Mouse (Mus musculus): ENCODE results near the gene Pdzrn3.

Gene Pdzrn3

GRCm38 (mm10) chr6:101198284-101198942 lies 179.3 kb downstream of the Pdzrn3 start:
- DNase-seq (ENCODE audit: extremely low spot score): peak; percentile 81

DNA sequence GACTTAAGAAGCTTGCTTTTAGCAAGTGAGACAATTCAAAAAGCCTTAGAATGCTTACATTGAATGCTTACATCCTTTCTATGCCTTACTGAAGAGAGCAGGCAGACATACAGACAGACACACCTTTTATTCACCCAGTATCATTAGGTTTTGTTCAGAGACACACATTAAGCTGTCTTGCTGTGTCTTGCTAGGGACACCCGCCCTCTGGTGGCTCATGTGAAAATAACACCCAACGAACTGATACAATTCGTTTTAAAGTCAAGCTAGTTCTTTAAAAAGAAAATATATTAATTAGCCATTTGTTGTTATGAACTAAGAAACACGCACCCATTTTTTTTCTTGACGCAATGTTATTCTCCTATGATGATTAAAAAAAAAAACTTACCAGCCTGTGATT lies 180.1 kb downstream of the Pdzrn3 start:
- DNase-seq (ENCODE audit: extremely low spot score): peak; percentile 80

GRCm38 (mm10) chr6:101195891-101196290 lies 181.8 kb downstream of the Pdzrn3 start:
- DNase-seq (ENCODE audit: extremely low spot score): no peak

DNA sequence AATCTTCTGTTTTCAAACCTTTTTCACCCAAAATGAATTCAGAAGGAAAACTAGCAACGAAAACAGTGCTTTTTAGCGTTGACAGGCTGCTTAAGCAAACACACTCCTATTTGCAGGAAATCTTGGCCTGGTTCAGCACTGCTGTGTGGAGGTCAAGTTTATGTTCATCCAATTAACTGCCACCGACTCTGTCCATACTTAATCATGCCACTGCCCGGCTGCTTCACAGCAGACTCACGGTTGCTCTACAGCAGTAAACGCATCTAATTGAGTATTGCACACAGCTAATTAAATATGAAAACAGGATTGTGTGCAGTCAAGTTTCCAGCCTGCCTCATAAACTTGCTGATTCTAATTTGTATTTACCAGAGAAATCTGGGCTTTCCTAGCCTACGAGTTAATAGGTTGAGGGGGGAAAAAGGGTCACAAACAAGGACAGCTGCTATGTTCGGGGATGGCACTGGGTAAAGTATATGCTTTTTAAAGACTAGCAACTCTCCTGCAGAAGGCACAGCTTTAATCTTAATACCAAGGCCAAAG lies 183.2 kb downstream of the Pdzrn3 start:
- DNase-seq (ENCODE audit: extremely low spot score): no peak

- DNase-seq (ENCODE audit: extremely low spot score): no peak
These were observed 186.1 kb downstream of the Pdzrn3 start for GRCm38 (mm10) chr6:101191576-101191975.

- no peak for DNase-seq (ENCODE audit: extremely low spot score)
These were observed 190.4 kb downstream of the Pdzrn3 start for GRCm38 (mm10) chr6:101187322-101187721.

- DNase-seq (ENCODE audit: extremely low spot score): no peak
These were observed 190.8 kb downstream of the Pdzrn3 start for GRCm38 (mm10) chr6:101186887-101187286.

DNA sequence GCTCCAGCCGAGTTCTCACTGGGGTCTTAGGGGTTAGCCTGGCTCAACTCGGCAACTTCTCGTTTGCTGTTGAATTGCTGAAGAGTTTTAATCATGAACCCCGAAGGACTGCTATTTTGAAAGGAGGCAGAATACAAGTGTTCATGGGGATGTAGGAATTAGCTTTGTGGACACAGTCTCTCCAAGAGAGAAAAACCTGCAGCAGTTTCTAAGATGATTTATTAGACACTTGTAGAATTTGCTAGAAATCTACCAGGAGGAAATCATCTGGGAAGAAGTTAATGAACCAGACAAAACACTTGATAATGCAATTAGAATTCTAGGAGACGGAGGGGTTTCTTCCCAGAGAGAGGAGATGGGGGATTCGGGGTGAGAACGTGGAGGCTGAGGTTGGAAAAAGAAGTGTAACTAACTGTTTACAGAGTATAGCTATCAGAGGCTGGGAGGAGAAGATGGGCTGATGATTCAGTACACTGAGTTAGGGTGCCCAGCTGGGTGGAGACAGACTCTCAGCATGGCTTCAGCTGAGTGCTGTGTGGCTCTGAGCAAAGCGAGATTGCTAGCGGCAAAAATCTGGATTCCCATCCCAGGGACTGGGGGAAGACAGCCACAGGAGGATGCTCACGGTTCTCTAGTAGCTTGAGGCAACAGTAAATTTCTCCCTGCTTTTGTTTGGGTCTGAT lies 193.5 kb downstream of the Pdzrn3 start:
- no peak for DNase-seq (ENCODE audit: extremely low spot score)

DNA sequence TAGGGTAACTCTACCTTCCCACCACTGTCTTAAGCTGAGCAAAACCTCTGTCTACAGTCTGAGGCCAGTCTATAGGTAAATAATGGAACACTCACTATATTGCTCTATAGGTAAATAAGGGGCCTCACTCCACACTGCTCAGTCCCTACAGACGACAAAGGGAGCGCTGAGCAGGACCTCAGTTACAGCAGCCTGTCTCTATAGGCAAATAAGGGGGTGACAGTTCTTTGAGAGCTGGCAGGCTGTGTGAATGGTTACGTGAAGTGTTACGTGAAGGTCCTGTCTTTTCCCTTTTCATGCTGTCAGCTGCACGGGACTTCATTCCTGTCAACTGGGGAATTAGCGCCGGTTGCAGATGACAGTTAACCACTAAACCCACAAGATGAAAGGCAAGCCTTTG lies 207.0 kb downstream of the Pdzrn3 start:
- no peak for DNase-seq (ENCODE audit: extremely low spot score)

GRCm38 (mm10) chr6:101153511-101153921 lies 224.2 kb downstream of the Pdzrn3 start:
- DNase-seq (ENCODE audit: extremely low spot score): no peak

DNA sequence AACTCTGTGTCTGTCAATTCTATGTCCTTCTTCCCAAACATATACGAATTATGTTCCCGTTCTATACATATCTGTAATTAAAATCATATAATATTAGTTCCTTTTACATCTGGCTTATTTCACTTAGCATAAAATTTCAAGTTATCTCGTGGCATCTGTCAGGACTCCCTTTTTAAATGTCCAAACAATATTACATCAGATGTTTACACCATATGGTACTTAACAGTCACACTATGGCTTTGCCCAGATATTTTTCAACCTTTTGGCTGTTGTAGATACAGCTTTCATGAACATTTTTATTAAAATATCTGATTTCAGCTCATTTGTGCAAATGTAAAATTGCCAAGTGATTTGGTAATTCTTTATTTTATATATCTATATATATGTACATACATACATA lies 242.3 kb downstream of the Pdzrn3 start:
- no peak for DNase-seq (ENCODE audit: extremely low spot score)

DNA sequence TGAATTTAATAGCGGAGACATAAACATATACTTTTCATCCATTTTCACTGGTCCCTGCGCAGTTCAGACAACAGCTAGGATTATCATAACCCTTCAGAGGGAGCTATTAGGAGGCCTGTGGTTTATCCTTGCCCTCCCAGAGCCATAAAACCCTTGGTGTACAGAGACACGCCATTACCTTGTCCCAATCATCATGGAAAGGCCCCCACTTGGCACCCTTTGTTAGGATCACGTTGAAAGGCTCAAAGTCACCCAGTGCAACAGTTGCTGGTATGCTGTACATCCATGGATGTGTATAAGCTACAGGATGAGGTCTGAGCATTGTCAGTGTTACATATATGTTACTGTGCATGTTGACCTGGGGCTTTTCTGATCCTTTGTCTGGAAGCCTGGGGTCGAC lies 252.3 kb downstream of the Pdzrn3 start:
- DNase-seq (ENCODE audit: extremely low spot score): no peak

GRCm38 (mm10) chr6:101108951-101109350 lies 268.7 kb downstream of the Pdzrn3 start:
- no peak for DNase-seq (ENCODE audit: extremely low spot score)

DNA sequence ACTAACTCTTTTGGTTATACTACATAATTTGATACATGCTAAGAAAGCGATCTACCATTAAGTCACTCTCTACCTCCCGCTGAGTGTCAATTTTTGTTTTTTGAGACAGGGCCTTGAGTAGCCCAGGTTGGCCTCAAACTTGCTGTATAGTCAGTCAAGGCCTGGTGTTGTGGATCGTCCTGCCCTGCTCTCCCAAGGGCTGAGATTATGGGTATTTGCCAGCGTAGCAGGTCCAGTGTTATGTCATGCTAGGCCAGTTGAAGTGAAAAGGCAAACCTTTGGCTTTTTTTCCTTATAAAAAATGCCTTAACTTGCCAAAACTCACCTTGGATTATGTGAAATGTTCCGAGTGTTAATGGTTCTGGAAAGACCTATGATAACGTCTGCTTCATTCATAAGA lies 274.2 kb downstream of the Pdzrn3 start:
- no peak for DNase-seq (ENCODE audit: extremely low spot score)

- no peak for DNase-seq (ENCODE audit: extremely low spot score)
These were observed 275.7 kb downstream of the Pdzrn3 start for GRCm38 (mm10) chr6:101101709-101102654.
